Mouse (Mus musculus) frontal cortex, adult 2 months (tissue): ENCODE measurements at regions not wholly inside any gene's neighbourhood (a gene's known extent, or its start where the extent isn't known, plus 50 kb on each side); places are given as distances from the start of the nearest gene placed in this dataset.

ENCODE experiments used
- DNase-seq, 2 experiments: peaks; one replicate each; pipeline ENCODE4 v3.0.0; 2022; ENCODE audit warnings: low spot score in 1 of 2; ENCODE audit errors: extremely low spot score in 1 of 2

GRCm38 (mm10) chr3:14952169-14952729 is 66.2 kb downstream of the Car2 start:
- DNase-seq = no peak

- DNase-seq = no peak
Observed at GRCm38 (mm10) chr3:14952951-14953350, 66.9 kb downstream of the Car2 start.

GRCm38 (mm10) chr3:14957481-14957880 is 71.4 kb downstream of the Car2 start:
- DNase-seq = no peak

GRCm38 (mm10) chr3:14958277-14958676 is 72.2 kb downstream of the Car2 start:
- DNase-seq = no peak

GRCm38 (mm10) chr3:14959586-14959985 is 73.5 kb downstream of the Car2 start:
- peak; percentile 15 for DNase-seq

- no peak for DNase-seq
Observed at GRCm38 (mm10) chr3:14964795-14965194, 78.7 kb downstream of the Car2 start.

GRCm38 (mm10) chr3:14965438-14966044 is 79.5 kb downstream of the Car2 start:
- no peak for DNase-seq

- DNase-seq = no peak
Observed at GRCm38 (mm10) chr3:14967235-14967634, 81.2 kb downstream of the Car2 start.

GRCm38 (mm10) chr3:14968345-14968744 is 82.3 kb downstream of the Car2 start:
- DNase-seq = no peak

- DNase-seq = no peak
Observed at GRCm38 (mm10) chr3:14969698-14970097, 83.6 kb downstream of the Car2 start.

- no peak for DNase-seq
Observed at GRCm38 (mm10) chr3:14971647-14972046, 85.6 kb downstream of the Car2 start.

- DNase-seq = no peak
Observed at GRCm38 (mm10) chr3:14974758-14975157, 88.7 kb downstream of the Car2 start.

- DNase-seq = no peak
Observed at GRCm38 (mm10) chr3:14975203-14975602, 89.1 kb downstream of the Car2 start.

GRCm38 (mm10) chr3:14979116-14979613 is 93.1 kb downstream of the Car2 start:
- no peak for DNase-seq

GRCm38 (mm10) chr3:14989635-14990034 is 103.6 kb downstream of the Car2 start:
- no peak for DNase-seq

- DNase-seq = no peak
Observed at GRCm38 (mm10) chr3:14993936-14994335, 107.9 kb downstream of the Car2 start.

- no peak for DNase-seq
Observed at GRCm38 (mm10) chr3:14997241-14997640, 111.2 kb downstream of the Car2 start.

GRCm38 (mm10) chr3:14998521-14998920 is 112.4 kb downstream of the Car2 start:
- DNase-seq = no peak

GRCm38 (mm10) chr3:14999411-14999810 is 113.3 kb downstream of the Car2 start:
- DNase-seq = no peak

- no peak for DNase-seq
Observed at GRCm38 (mm10) chr3:14999914-15000313, 113.8 kb downstream of the Car2 start.

- DNase-seq = no peak
Observed at GRCm38 (mm10) chr3:15000657-15001056, 114.6 kb downstream of the Car2 start.

- DNase-seq = no peak
Observed at GRCm38 (mm10) chr3:15007821-15008220, 121.7 kb downstream of the Car2 start.
